Mouse (Mus musculus): ENCODE results near the gene Mpst. TPM values are rescaled to one million over a fixed set of nuclear protein-coding genes. Genes with fewer than 3 reads are reported as not detected.

The Mpst gene
- total and polyA plus RNA-seq, 3 experiments: 19.9 to 101 (median 20.2) TPM

DNA sequence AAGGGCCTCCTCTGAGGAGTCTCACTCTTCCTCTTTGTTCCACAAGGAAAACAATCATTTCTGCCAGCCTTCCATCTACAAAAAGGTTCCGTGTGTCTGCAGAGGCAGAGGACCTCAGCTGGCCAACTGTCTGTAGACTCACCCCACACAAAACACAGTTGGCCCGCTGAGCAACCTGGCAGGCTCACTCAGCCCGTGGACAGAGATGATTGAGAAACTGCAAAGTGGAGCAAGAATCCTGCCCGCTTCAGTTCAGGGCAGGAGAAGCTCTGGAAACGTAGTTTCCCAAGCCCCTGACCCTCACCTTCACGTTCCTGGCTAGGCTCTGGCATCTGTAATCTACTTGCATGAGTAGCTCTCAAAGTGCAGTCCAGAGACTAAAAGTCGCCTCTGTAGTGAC, 40.9 kb downstream of the Mpst start:
- Histone ChIP-seq H3K9me3 (replicated peaks) (no peaks in the 10 kb centered on the region), H3K4me3 (ENCODE audit: low read depth, low read length) (no peak overlapping the region), H3K27me3 (ENCODE audit: insufficient read depth, low read length) (peaks cover 41% of the 10 kb centered on the region), H3K36me3 (replicated peaks) (no peaks in the 10 kb centered on the region), H3K4me1 (ENCODE audit: insufficient read depth, low read depth, low read length) (peaks cover 47% of the 10 kb centered on the region)
- DNase-seq (ENCODE audit: low spot score): no peak
- ATAC-seq (ENCODE audit: extremely low read depth, insufficient number of reproducible peaks, low FRiP score, poor library complexity, severe bottlenecking): no peak
- no peak for TF ChIP-seq GATA1 (IDR thresholded peaks at IDR 0.05; ENCODE audit: borderline replicate concordance, low read length)
- no peak for TF ChIP-seq TAL1 (conservative IDR thresholded peaks at IDR 0.05; ENCODE audit: low read depth, low read length)
- no peak for TF ChIP-seq GATA2 (IDR thresholded peaks at IDR 0.05; ENCODE audit: borderline replicate concordance, low read depth, low read length)
- no peak for TF ChIP-seq POLR2AphosphoS5 (IDR thresholded peaks at IDR 0.05; ENCODE audit: insufficient replicate concordance, low read depth, low read length)
- TF ChIP-seq CTCF (IDR thresholded peaks at IDR 0.05; ENCODE audit: low read depth, low read length): no peak

DNA sequence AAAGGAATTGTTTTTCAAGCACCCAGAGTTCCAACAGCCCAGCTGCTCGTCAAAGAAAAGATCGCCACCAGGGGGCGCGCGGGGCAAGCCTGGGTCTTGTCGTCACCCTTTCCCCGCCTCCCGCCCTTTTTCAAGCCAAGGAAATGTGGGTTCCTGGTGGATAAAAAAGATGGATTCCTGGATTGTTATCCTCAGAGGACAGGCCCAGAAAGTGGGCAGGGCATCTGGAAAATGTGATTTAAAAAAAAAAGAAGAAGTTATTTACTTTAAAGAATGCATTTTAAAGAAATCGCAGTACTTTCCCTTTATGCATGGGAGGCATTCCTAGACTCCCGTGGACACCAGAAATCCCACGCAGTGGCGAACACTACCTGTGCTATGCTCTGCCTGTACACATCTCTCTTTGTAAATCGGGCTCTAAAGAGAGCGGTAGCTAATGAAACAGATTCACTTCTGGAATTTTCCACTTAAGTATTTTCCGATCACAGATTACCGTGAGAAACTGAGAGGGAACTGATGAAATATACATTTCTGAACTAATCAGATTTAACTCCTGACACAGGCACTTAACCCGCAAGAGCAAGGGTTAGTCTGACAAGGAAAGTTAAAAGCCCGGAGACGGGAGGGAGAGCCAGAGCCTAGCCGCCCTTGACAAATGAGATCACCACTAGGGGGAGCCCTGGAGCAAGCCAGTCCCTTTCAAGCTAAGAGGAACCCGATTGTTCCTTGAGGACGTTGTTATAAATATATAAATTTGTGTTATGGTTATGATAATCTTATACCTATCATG, 41.7 kb downstream of the Mpst start:
- Histone ChIP-seq H3K4me3 (ENCODE audit: low read depth, low read length) (peak overlapping the region; percentile 39; the same call in 1 of the 2 replicates), H3K36me3 (replicated peaks) (no peaks in the 10 kb centered on the region), H3K4me1 (ENCODE audit: insufficient read depth, low read depth, low read length) (peaks cover 55% of the 10 kb centered on the region), H3K9me3 (replicated peaks) (no peaks in the 10 kb centered on the region), H3K27me3 (ENCODE audit: insufficient read depth, low read length) (peaks cover 41% of the 10 kb centered on the region)
- peak; percentile 70 for DNase-seq (ENCODE audit: low spot score)
- ATAC-seq (ENCODE audit: extremely low read depth, insufficient number of reproducible peaks, low FRiP score, poor library complexity, severe bottlenecking): no peak
- no peak for TF ChIP-seq GATA1 (IDR thresholded peaks at IDR 0.05; ENCODE audit: borderline replicate concordance, low read length)
- TF ChIP-seq GATA2 (IDR thresholded peaks at IDR 0.05; ENCODE audit: borderline replicate concordance, low read depth, low read length): no peak
- TF ChIP-seq TAL1 (conservative IDR thresholded peaks at IDR 0.05; ENCODE audit: low read depth, low read length): no peak
- peak; percentile 77 for TF ChIP-seq CTCF (IDR thresholded peaks at IDR 0.05; ENCODE audit: low read depth, low read length)
- no peak for TF ChIP-seq POLR2AphosphoS5 (IDR thresholded peaks at IDR 0.05; ENCODE audit: insufficient replicate concordance, low read depth, low read length)

DNA sequence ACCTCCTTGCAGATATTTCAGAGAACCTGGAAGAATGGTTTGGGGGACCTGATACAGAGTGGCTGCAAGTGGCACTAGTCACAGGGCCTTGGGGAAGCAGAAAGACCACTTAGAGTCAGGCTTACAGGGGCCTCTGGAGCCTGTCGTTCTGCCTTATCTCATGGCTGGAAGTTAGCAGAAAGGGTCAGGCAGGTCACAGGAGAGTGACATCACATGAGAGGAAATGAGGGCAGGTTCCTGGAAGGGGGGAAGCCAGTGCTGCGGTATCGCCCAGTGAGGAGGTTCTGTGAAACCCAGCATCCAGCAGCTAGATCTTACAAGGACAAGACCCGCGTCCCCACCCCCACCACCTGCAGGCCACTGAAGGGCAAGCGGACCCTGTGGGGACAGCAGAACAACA, 42.9 kb downstream of the Mpst start:
- Histone ChIP-seq H3K9me3 (replicated peaks) (no peaks in the 10 kb centered on the region), H3K27me3 (ENCODE audit: insufficient read depth, low read length) (peaks cover 37% of the 10 kb centered on the region), H3K4me3 (ENCODE audit: low read depth, low read length) (peak overlapping the region; percentile 11; the same call in 1 of the 2 replicates), H3K4me1 (ENCODE audit: insufficient read depth, low read depth, low read length) (peaks cover 54% of the 10 kb centered on the region), H3K36me3 (replicated peaks) (no peaks in the 10 kb centered on the region)
- TF ChIP-seq POLR2AphosphoS5 (IDR thresholded peaks at IDR 0.05; ENCODE audit: insufficient replicate concordance, low read depth, low read length): no peak
- TF ChIP-seq GATA2 (IDR thresholded peaks at IDR 0.05; ENCODE audit: borderline replicate concordance, low read depth, low read length): no peak
- no peak for TF ChIP-seq TAL1 (conservative IDR thresholded peaks at IDR 0.05; ENCODE audit: low read depth, low read length)
- no peak for TF ChIP-seq GATA1 (IDR thresholded peaks at IDR 0.05; ENCODE audit: borderline replicate concordance, low read length)
- TF ChIP-seq CTCF (IDR thresholded peaks at IDR 0.05; ENCODE audit: low read depth, low read length): no peak
- DNase-seq (ENCODE audit: low spot score): no peak
- peak; percentile 28; the same call in 1 of the 2 replicates for ATAC-seq (ENCODE audit: extremely low read depth, insufficient number of reproducible peaks, low FRiP score, poor library complexity, severe bottlenecking)

DNA sequence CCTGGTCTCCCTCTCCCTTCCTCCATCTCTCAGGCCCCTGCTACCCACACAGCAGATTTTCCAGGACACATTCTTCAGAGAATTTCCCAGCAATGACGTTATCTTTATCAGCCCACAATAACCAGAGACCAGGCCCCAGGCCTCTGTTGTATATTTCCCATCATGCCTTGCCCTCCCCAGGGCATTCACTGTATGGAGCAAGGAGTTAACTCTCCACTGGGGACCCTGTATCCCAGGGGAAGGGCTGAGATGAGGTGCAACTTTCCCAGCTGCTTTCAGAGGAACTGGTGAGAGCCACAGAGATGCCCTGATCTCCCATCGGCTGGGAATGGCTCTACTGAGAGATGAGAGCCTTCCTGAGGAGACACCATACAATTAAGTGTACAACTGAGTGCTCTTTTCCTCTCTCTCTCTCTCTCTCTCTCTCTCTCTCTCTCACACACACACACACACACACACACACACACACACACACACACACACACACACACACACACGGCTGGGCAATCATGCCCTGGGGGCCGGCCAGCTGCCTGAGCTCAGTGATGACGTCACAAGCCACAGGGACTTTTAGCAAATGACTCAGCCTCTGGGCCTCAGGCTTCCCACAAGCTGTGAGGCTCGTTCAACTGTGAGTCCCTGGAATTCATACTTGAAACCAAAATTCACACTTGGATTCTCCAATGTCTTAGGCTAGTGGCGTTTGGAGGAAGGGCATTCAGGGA, 43.6 kb downstream of the Mpst start:
- peaks cover 38% of the 10 kb centered on the region for H3K27me3 ChIP-seq (ENCODE audit: insufficient read depth, low read length)
- no peak overlapping the region; the same call in 1 of the 2 replicates for H3K4me3 ChIP-seq (ENCODE audit: low read depth, low read length)
- peaks cover 54% of the 10 kb centered on the region for H3K4me1 ChIP-seq (ENCODE audit: insufficient read depth, low read depth, low read length)
- ATAC-seq (ENCODE audit: extremely low read depth, insufficient number of reproducible peaks, low FRiP score, poor library complexity, severe bottlenecking) (peak; percentile 58; the same call in 1 of the 2 replicates), DNase-seq (ENCODE audit: low spot score) (peak; percentile 66)
- H3K9me3 ChIP-seq (replicated peaks): no peaks in the 10 kb centered on the region
- no peak for TF ChIP-seq TAL1 (conservative IDR thresholded peaks at IDR 0.05; ENCODE audit: low read depth, low read length)
- no peak for TF ChIP-seq POLR2AphosphoS5 (IDR thresholded peaks at IDR 0.05; ENCODE audit: insufficient replicate concordance, low read depth, low read length)
- no peak for TF ChIP-seq CTCF (IDR thresholded peaks at IDR 0.05; ENCODE audit: low read depth, low read length)
- TF ChIP-seq GATA1 (IDR thresholded peaks at IDR 0.05; ENCODE audit: borderline replicate concordance, low read length): no peak
- no peak for TF ChIP-seq GATA2 (IDR thresholded peaks at IDR 0.05; ENCODE audit: borderline replicate concordance, low read depth, low read length)
- no peaks in the 10 kb centered on the region for H3K36me3 ChIP-seq (replicated peaks)

DNA sequence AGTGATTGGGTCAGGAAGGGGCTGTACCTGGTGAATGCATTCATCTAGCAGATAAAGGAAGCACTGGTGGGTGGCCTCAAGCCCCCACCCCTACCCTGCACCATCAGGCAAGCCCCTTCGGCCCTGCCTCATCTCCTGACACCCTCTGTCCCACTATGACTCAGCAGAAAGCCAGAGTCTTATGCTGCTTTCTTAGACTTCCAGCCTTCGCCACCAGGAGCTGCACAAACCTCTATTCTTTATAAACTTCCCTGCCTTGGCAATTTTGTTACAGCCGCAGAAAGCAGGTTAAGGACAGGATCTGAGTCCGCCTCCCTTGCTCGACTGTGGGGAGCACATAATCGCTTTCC, 44.2 kb downstream of the Mpst start:
- Histone ChIP-seq H3K36me3 (replicated peaks) (no peaks in the 10 kb centered on the region), H3K27me3 (ENCODE audit: insufficient read depth, low read length) (peaks cover 43% of the 10 kb centered on the region), H3K9me3 (replicated peaks) (no peaks in the 10 kb centered on the region), H3K4me3 (ENCODE audit: low read depth, low read length) (no peak overlapping the region; the same call in 1 of the 2 replicates), H3K4me1 (ENCODE audit: insufficient read depth, low read depth, low read length) (peaks cover 54% of the 10 kb centered on the region)
- DNase-seq (ENCODE audit: low spot score): no peak
- ATAC-seq (ENCODE audit: extremely low read depth, insufficient number of reproducible peaks, low FRiP score, poor library complexity, severe bottlenecking): no peak
- TF ChIP-seq CTCF (IDR thresholded peaks at IDR 0.05; ENCODE audit: low read depth, low read length): no peak
- no peak for TF ChIP-seq TAL1 (conservative IDR thresholded peaks at IDR 0.05; ENCODE audit: low read depth, low read length)
- TF ChIP-seq GATA1 (IDR thresholded peaks at IDR 0.05; ENCODE audit: borderline replicate concordance, low read length): no peak
- TF ChIP-seq POLR2AphosphoS5 (IDR thresholded peaks at IDR 0.05; ENCODE audit: insufficient replicate concordance, low read depth, low read length): no peak

DNA sequence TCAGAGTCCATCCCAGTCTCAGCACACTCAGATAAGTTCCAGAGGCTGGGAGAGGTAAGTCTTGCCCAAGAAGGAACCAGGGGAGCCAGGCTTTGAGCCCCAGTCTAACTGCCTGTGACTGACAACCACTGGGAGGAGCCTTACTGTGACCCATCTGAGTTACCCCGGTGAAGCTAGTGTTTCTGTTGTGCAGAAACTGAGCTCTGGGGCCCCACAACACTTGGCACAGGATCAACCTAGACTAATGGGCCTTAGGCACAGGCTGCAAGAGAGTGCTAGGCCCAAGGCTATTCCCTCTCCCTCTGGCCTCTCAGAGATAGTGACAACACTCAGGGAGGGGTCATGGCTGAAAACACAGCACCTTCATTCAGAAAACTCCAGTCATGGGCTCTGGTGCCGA, 45.0 kb downstream of the Mpst start:
- no peak for DNase-seq (ENCODE audit: low spot score)
- Histone ChIP-seq H3K27me3 (ENCODE audit: insufficient read depth, low read length) (peaks cover 42% of the 10 kb centered on the region), H3K4me3 (ENCODE audit: low read depth, low read length) (no peak overlapping the region), H3K4me1 (ENCODE audit: insufficient read depth, low read depth, low read length) (peaks cover 54% of the 10 kb centered on the region), H3K9me3 (replicated peaks) (no peaks in the 10 kb centered on the region), H3K36me3 (replicated peaks) (no peaks in the 10 kb centered on the region)
- no peak for ATAC-seq (ENCODE audit: extremely low read depth, insufficient number of reproducible peaks, low FRiP score, poor library complexity, severe bottlenecking)
- TF ChIP-seq CTCF (IDR thresholded peaks at IDR 0.05; ENCODE audit: low read depth, low read length): no peak
- TF ChIP-seq POLR2AphosphoS5 (IDR thresholded peaks at IDR 0.05; ENCODE audit: insufficient replicate concordance, low read depth, low read length): no peak
- no peak for TF ChIP-seq GATA1 (IDR thresholded peaks at IDR 0.05; ENCODE audit: borderline replicate concordance, low read length)
- no peak for TF ChIP-seq GATA2 (IDR thresholded peaks at IDR 0.05; ENCODE audit: borderline replicate concordance, low read depth, low read length)
- TF ChIP-seq TAL1 (conservative IDR thresholded peaks at IDR 0.05; ENCODE audit: low read depth, low read length): no peak
